15 mouse cellular contexts compared by ENCODE assay signal in genomic region chr4:86713518-86713917, GRCm38 (mm10). TPM values are rescaled to one million over a fixed set of nuclear protein-coding genes. Genes with fewer than 3 reads are reported as not detected.
DNase-seq lines count a peak whose midpoint lies in the region; ATAC-seq and TF ChIP-seq lines count a peak whose summit lies in the region.
"Had no signal": no experiment of that assay in that cellular context is flagged by ENCODE, and none has a peak within 500 bp of the region (broad histone marks: within the 10 kb centered on the region; RNA-seq: fewer than 3 reads in every experiment).

No protein-coding gene starts in this region.

- no peak overlapping the region for H3K4me2 ChIP-seq in intestine, embryonic 16.5 days (ENCODE audit: low read depth, low read length)
- H3K4me2 ChIP-seq in stomach, embryonic 16.5 days (ENCODE audit: low read depth, low read length), result no peak overlapping the region
- H3K4me2 ChIP-seq in hindbrain, embryonic 11.5 days (replicated peaks; ENCODE audit: low read depth, low read length), result no peak overlapping the region
- H3K4me2 ChIP-seq in neural tube, embryonic 15.5 days, result no peak overlapping the region
- H3K4me2 ChIP-seq: forebrain, embryonic 12.5 days had no signal

- no peak for TF ChIP-seq CTCF in thymus, adult 2 months (IDR thresholded peaks at IDR 0.05; ENCODE audit: borderline replicate concordance, control insufficient read depth, extremely low read depth, insufficient read depth, low read length, poor library complexity)

- TF ChIP-seq POLR2A in thymus, adult 2 months (IDR thresholded peaks at IDR 0.05; ENCODE audit: control insufficient read depth, extremely low read depth, insufficient read depth, low read length, poor library complexity), result no peak

- H3K27ac ChIP-seq in thymus, adult 2 months (ENCODE audit: control insufficient read depth, insufficient read depth, low read length), result peak overlapping the region; percentile 73; the same call in 1 of the 2 replicates
- H3K27ac ChIP-seq in intestine, embryonic 16.5 days (ENCODE audit: low read length), result no peak overlapping the region
- H3K27ac ChIP-seq in stomach, embryonic 16.5 days (ENCODE audit: low read length), result peak overlapping the region; percentile 87
- no peak overlapping the region for H3K27ac ChIP-seq in hindbrain, embryonic 11.5 days (ENCODE audit: low read depth, low read length)
- H3K27ac ChIP-seq in neural tube, embryonic 15.5 days (replicated peaks), result no peak overlapping the region
- H3K27ac ChIP-seq: forebrain, embryonic 12.5 days; hindbrain, embryonic 10.5 days; limb, embryonic 13.5 days had no signal

- H3K4me3 ChIP-seq in thymus, adult 2 months (ENCODE audit: control insufficient read depth, insufficient read depth, low read length), result no peak overlapping the region
- H3K4me3 ChIP-seq in intestine, embryonic 16.5 days (ENCODE audit: low read length), result no peak overlapping the region
- no peak overlapping the region for H3K4me3 ChIP-seq in stomach, embryonic 16.5 days (replicated peaks; ENCODE audit: low read length)
- H3K4me3 ChIP-seq in hindbrain, embryonic 11.5 days (ENCODE audit: low read depth, low read length), result no peak overlapping the region
- H3K4me3 ChIP-seq in neural tube, embryonic 15.5 days (replicated peaks), result no peak overlapping the region
- H3K4me3 ChIP-seq: forebrain, embryonic 12.5 days; hindbrain, embryonic 10.5 days; limb, embryonic 13.5 days had no signal

- H3K4me1 ChIP-seq in thymus, adult 2 months (replicated peaks; ENCODE audit: control insufficient read depth, insufficient read depth, low read length), result peaks cover 17% of the 10 kb centered on the region
- H3K4me1 ChIP-seq in intestine, embryonic 16.5 days (ENCODE audit: control insufficient read depth, insufficient read depth, low read length), result peaks cover 13% of the 10 kb centered on the region; the same call in 1 of the 2 replicates
- peaks cover 6% of the 10 kb centered on the region for H3K4me1 ChIP-seq in stomach, embryonic 16.5 days (ENCODE audit: control insufficient read depth, insufficient read depth, low read length)
- H3K4me1 ChIP-seq in hindbrain, embryonic 11.5 days (replicated peaks; ENCODE audit: control insufficient read depth, insufficient read depth, low read length), result no peaks in the 10 kb centered on the region
- no peaks in the 10 kb centered on the region for H3K4me1 ChIP-seq in neural tube, embryonic 15.5 days
- H3K4me1 ChIP-seq: forebrain, embryonic 12.5 days; limb, embryonic 13.5 days had no signal

- no peaks in the 10 kb centered on the region for H3K27me3 ChIP-seq in thymus, adult 2 months (ENCODE audit: control insufficient read depth, insufficient read depth, low read length)
- H3K27me3 ChIP-seq in intestine, embryonic 16.5 days (replicated peaks; ENCODE audit: control insufficient read depth, insufficient read depth, low read length), result no peaks in the 10 kb centered on the region
- no peaks in the 10 kb centered on the region for H3K27me3 ChIP-seq in stomach, embryonic 16.5 days (ENCODE audit: control insufficient read depth, insufficient read depth, low read length)
- H3K27me3 ChIP-seq in hindbrain, embryonic 11.5 days (ENCODE audit: control insufficient read depth, insufficient read depth, low read length), result no peaks in the 10 kb centered on the region
- no peaks in the 10 kb centered on the region for H3K27me3 ChIP-seq in neural tube, embryonic 15.5 days (replicated peaks)
- H3K27me3 ChIP-seq: forebrain, embryonic 12.5 days; limb, embryonic 13.5 days had no signal

- no peaks in the 10 kb centered on the region for H3K36me3 ChIP-seq in thymus, adult 2 months (ENCODE audit: control insufficient read depth, insufficient read depth, low read length)
- no peaks in the 10 kb centered on the region for H3K36me3 ChIP-seq in intestine, embryonic 16.5 days (ENCODE audit: control insufficient read depth, insufficient read depth, low read length)
- no peaks in the 10 kb centered on the region for H3K36me3 ChIP-seq in stomach, embryonic 16.5 days (ENCODE audit: control insufficient read depth, insufficient read depth, low read length)
- H3K36me3 ChIP-seq in hindbrain, embryonic 11.5 days (ENCODE audit: control insufficient read depth, insufficient read depth, low read length), result no peaks in the 10 kb centered on the region
- no peaks in the 10 kb centered on the region for H3K36me3 ChIP-seq in neural tube, embryonic 15.5 days
- H3K36me3 ChIP-seq: forebrain, embryonic 12.5 days; hindbrain, embryonic 10.5 days; limb, embryonic 13.5 days had no signal

- 0 out of 2 replicates have a peak, but pooled peaks have one; percentile 19 for ATAC-seq in intestine, embryonic 16.5 days
- ATAC-seq in stomach, embryonic 16.5 days (ENCODE audit: insufficient read depth, low FRiP score), result no peak
- no peak for ATAC-seq in hindbrain, embryonic 11.5 days (ENCODE audit: low FRiP score)
- ATAC-seq in neural tube, embryonic 15.5 days (ENCODE audit: low FRiP score), result no peak
- ATAC-seq: liver, postnatal 0 days had no signal

- 78% methylated on average over 2 of the region's 2 CpGs for WGBS in thymus, adult 2 months
- WGBS in intestine, embryonic 16.5 days, result 77% methylated on average over 2 of the region's 2 CpGs
- WGBS in stomach, embryonic 16.5 days, result 62% methylated on average over 2 of the region's 2 CpGs
- 78% methylated on average over 2 of the region's 2 CpGs for WGBS in hindbrain, embryonic 11.5 days
- 87% methylated on average over 2 of the region's 2 CpGs for WGBS in neural tube, embryonic 15.5 days

- no peak overlapping the region for H3K9ac ChIP-seq in intestine, embryonic 16.5 days (ENCODE audit: low read depth, low read length)
- no peak overlapping the region for H3K9ac ChIP-seq in stomach, embryonic 16.5 days (ENCODE audit: low read length)
- H3K9ac ChIP-seq in hindbrain, embryonic 11.5 days (ENCODE audit: low read depth, low read length), result no peak overlapping the region
- no peak overlapping the region for H3K9ac ChIP-seq in neural tube, embryonic 15.5 days (replicated peaks)
- H3K9ac ChIP-seq: forebrain, embryonic 12.5 days; limb, embryonic 13.5 days; liver, postnatal 0 days had no signal

- H3K9me3 ChIP-seq in intestine, embryonic 16.5 days (ENCODE audit: control insufficient read depth, low read length), result no peaks in the 10 kb centered on the region
- H3K9me3 ChIP-seq in stomach, embryonic 16.5 days (replicated peaks; ENCODE audit: control insufficient read depth, low read length), result no peaks in the 10 kb centered on the region
- no peaks in the 10 kb centered on the region for H3K9me3 ChIP-seq in hindbrain, embryonic 11.5 days (ENCODE audit: control insufficient read depth, low read length)
- H3K9me3 ChIP-seq in neural tube, embryonic 15.5 days (replicated peaks), result no peaks in the 10 kb centered on the region
- H3K9me3 ChIP-seq: forebrain, embryonic 12.5 days; hindbrain, embryonic 10.5 days; limb, embryonic 13.5 days had no signal

- DNase-seq in thymus, adult 2 months, result no peak
- no peak for DNase-seq in thymus, postnatal 10 days (ENCODE audit: low spot score in 2 of 2)
- peak; percentile 45 for DNase-seq in R1 (ENCODE audit: low read depth, low spot score)
- DNase-seq in hindbrain, embryonic 11.5 days (ENCODE audit: low spot score), result no peak
- DNase-seq in adrenal gland, postnatal 4 days (ENCODE audit: low spot score in 2 of 2), result no peak
- DNase-seq: cerebellum, adult 11 months; kidney, adult 2 months; kidney, postnatal 4 days; liver, postnatal 0 days had no signal

RNA-seq across cellular contexts. Expression of gene Dennd4c, which starts 34.8 kb away (rescaled TPM):
- polyA plus RNA-seq in thymus, adult 2 months (2012; rRNA removed), result 10.7 and 13.3 TPM in 2 replicates
- 2.9 and 3.5 TPM in 2 replicates for polyA plus RNA-seq in intestine, embryonic 16.5 days (2015; fragmentation: Nextera tagmentation; extraction: Ambion mirVana)
- 6.9 and 9.0 TPM in 2 replicates for polyA plus RNA-seq in stomach, embryonic 16.5 days (2015; fragmentation: Nextera tagmentation; extraction: Ambion mirVana)
- polyA plus RNA-seq in hindbrain, embryonic 11.5 days (2014; fragmentation: Nextera tagmentation; extraction: Ambion mirVana), result 5.7 and 7.4 TPM in 2 replicates
- 10 to 100 TPM; 44.4 to 46.0 TPM for total RNA-seq in adrenal gland, postnatal 4 days (2021)
- 2.7 and 3.9 TPM in 2 replicates for polyA plus RNA-seq in neural tube, embryonic 15.5 days (2015; fragmentation: Nextera tagmentation; extraction: Ambion mirVana)

RNA-seq across cellular contexts. Expression of gene Plin2, which starts 43.7 kb away (rescaled TPM):
- 105 and 107 TPM in 2 replicates for polyA plus RNA-seq in thymus, adult 2 months (2012; rRNA removed)
- polyA plus RNA-seq in intestine, embryonic 16.5 days (2015; fragmentation: Nextera tagmentation; extraction: Ambion mirVana), result 248 and 316 TPM in 2 replicates
- 82.0 and 83.5 TPM in 2 replicates for polyA plus RNA-seq in stomach, embryonic 16.5 days (2015; fragmentation: Nextera tagmentation; extraction: Ambion mirVana)
- polyA plus RNA-seq in hindbrain, embryonic 11.5 days (2014; fragmentation: Nextera tagmentation; extraction: Ambion mirVana), result 78.4 and 80.7 TPM in 2 replicates
- 100 to 1,000 TPM; 209 to 264 TPM for total RNA-seq in adrenal gland, postnatal 4 days (2021)
- polyA plus RNA-seq in neural tube, embryonic 15.5 days (2015; fragmentation: Nextera tagmentation; extraction: Ambion mirVana), result 40.0 and 53.9 TPM in 2 replicates

Comparison
In these comparisons a context has a peak if more than half of its experiments do, and no peak if none do; other contexts are left out.
1. H3K27ac ChIP-seq: peak in thymus, adult 2 months (single experiment) and stomach, embryonic 16.5 days (single experiment); none in intestine, embryonic 16.5 days (single experiment), hindbrain, embryonic 11.5 days (single experiment) and neural tube, embryonic 15.5 days (single experiment).